Mouse (Mus musculus) cerebellum, adult 2 months (tissue): ENCODE data around the gene Tiam1.

Experiments
- CTCF ChIP-seq: fragments of 200-500 bp; IDR thresholded peaks from 2 replicates; pipeline ENCODE4 v1.5.1; 2011; ENCODE audit warnings: low read depth, mild to moderate bottlenecking, control low read depth, low read length, moderate library complexity, borderline replicate concordance; ENCODE audit not compliant: insufficient read depth
- POLR2A ChIP-seq: fragments of 200-500 bp; IDR thresholded peaks from 2 replicates; pipeline ENCODE4 v1.6.1; 2011; ENCODE audit warnings: low read length, control low read depth, borderline replicate concordance; ENCODE audit not compliant: insufficient read depth

DNA sequence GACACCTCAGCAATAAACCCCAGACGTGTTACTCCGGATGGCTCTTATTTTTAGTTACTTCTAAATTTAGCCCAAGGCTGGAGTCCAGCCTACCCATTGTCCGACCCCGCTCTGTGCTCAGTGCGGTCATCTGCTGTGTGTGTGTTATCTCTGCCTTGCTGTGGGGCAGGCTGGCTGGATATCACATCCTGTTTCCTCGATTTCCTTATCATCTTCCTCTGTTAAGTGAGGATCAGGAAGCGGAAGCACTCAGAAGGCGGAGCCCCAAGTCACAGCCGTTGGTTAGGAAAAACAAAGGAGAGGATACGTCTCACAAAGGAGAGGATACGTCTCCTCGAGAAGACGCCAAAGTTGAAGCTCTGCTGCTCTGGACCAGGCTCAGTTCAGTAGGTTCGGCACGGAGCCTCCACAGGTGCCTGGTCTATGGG is 313.3 kb downstream of the Tiam1 start:
- TF ChIP-seq CTCF (no peak), POLR2A (no peak)
